Mouse (Mus musculus): Measurements from ENCODE around the gene Fcho2.
"Not testable (repeated sequence)": the region's sequence is repeated elsewhere in the genome, so short reads cannot be mapped to it uniquely, and the experiment has no call there.

Gene Fcho2

GRCm38 (mm10) chr13:98815147-98815785 lies at the start of gene Fcho2:
Gene Fcho2, minus strand, starts transcription at chr13:98815449.
- in situ Hi-C loops (cut with MseI, MboI), result no loop called here

GRCm38 (mm10) chr13:98855291-98855690 lies 40.0 kb upstream of the Fcho2 start:
- in situ Hi-C loops (cut with MseI, MboI), result no loop called here

GRCm38 (mm10) chr13:98845794-98846193 lies 30.5 kb upstream of the Fcho2 start:
- in situ Hi-C loops (cut with MseI, MboI), result no loop called here

GRCm38 (mm10) chr13:98836423-98837088 lies 21.3 kb upstream of the Fcho2 start:
- in situ Hi-C loops (cut with MseI, MboI), result no loop called here

GRCm38 (mm10) chr13:98835740-98836139 lies 20.5 kb upstream of the Fcho2 start:
- in situ Hi-C loops (cut with MseI, MboI), result no loop called here

GRCm38 (mm10) chr13:98834723-98835122 lies 19.5 kb upstream of the Fcho2 start:
- in situ Hi-C loops (cut with MseI, MboI), result no loop called here

GRCm38 (mm10) chr13:98834199-98834598 lies 18.9 kb upstream of the Fcho2 start:
- in situ Hi-C loops (cut with MseI, MboI), result no loop called here

- in situ Hi-C loops (cut with MseI, MboI), result no loop called here
These were observed 17.5 kb upstream of the Fcho2 start for GRCm38 (mm10) chr13:98832451-98833450.

GRCm38 (mm10) chr13:98829026-98829425 lies 13.8 kb upstream of the Fcho2 start:
- in situ Hi-C loops (cut with MseI, MboI), result not testable (repeated sequence)

GRCm38 (mm10) chr13:98825574-98825973 lies 10.3 kb upstream of the Fcho2 start:
- in situ Hi-C loops (cut with MseI, MboI), result no loop called here

- in situ Hi-C loops (cut with MseI, MboI), result no loop called here
These were observed 3.8 kb upstream of the Fcho2 start for GRCm38 (mm10) chr13:98819094-98819493.

- in situ Hi-C loops (cut with MseI, MboI), result no loop called here
These were observed 3.0 kb upstream of the Fcho2 start for GRCm38 (mm10) chr13:98818205-98818604.

- in situ Hi-C loops (cut with MseI, MboI), result no loop called here
These were observed 2.5 kb upstream of the Fcho2 start for GRCm38 (mm10) chr13:98817766-98818165.

GRCm38 (mm10) chr13:98816981-98817660 lies 1.9 kb upstream of the Fcho2 start:
- in situ Hi-C loops (cut with MseI, MboI), result not testable (repeated sequence)

GRCm38 (mm10) chr13:98816571-98816970 lies 1.3 kb upstream of the Fcho2 start:
- in situ Hi-C loops (cut with MseI, MboI), result no loop called here

GRCm38 (mm10) chr13:98814275-98815040 lies 791 bp downstream of the Fcho2 start:
- in situ Hi-C loops (cut with MseI, MboI), result no loop called here

GRCm38 (mm10) chr13:98813596-98814274 lies 1.5 kb downstream of the Fcho2 start:
- in situ Hi-C loops (cut with MseI, MboI), result no loop called here

GRCm38 (mm10) chr13:98813167-98813566 lies 2.1 kb downstream of the Fcho2 start:
- in situ Hi-C loops (cut with MseI, MboI), result no loop called here

GRCm38 (mm10) chr13:98812285-98812684 lies 3.0 kb downstream of the Fcho2 start:
- in situ Hi-C loops (cut with MseI, MboI), result no loop called here

GRCm38 (mm10) chr13:98810143-98810542 lies 5.1 kb downstream of the Fcho2 start:
- in situ Hi-C loops (cut with MseI, MboI), result no loop called here
